Mouse (Mus musculus): ENCODE results near the gene Reep3. TPM values are rescaled to one million over a fixed set of nuclear protein-coding genes. Genes with fewer than 3 reads are reported as not detected.

Gene Reep3
- polyA plus RNA-seq, 1 experiment: 13.0 TPM

- peaks cover 8% of the 10 kb centered on the region for H3K79me2 ChIP-seq (ENCODE audit: control insufficient read depth, insufficient read depth)
- TF ChIP-seq MYOD1 (IDR thresholded peaks at IDR 0.05; ENCODE audit: control insufficient read depth in 1 of 3, insufficient read length in 2 of 3, low read depth in 2 of 3) (no peak), REST (IDR thresholded peaks at IDR 0.05; ENCODE audit: insufficient read depth, insufficient read length) (no peak), TCF12 (IDR thresholded peaks at IDR 0.05; ENCODE audit: insufficient read depth, poor library complexity, severe bottlenecking) (no peak), POLR2A (IDR thresholded peaks at IDR 0.05; ENCODE audit: insufficient read length, low read depth) (no peak), CEBPB (IDR thresholded peaks at IDR 0.05; ENCODE audit: insufficient read depth, poor library complexity, severe bottlenecking) (no peak), MAX (IDR thresholded peaks at IDR 0.05; ENCODE audit: low read depth) (no peak), USF1 (IDR thresholded peaks at IDR 0.05; ENCODE audit: low read depth) (no peak), SRF (IDR thresholded peaks at IDR 0.05; ENCODE audit: control insufficient read depth, insufficient read length, low read depth) (no peak), MYOG (IDR thresholded peaks at IDR 0.05; ENCODE audit: control insufficient read depth in 1 of 3, insufficient read depth in 1 of 3, insufficient read length in 2 of 3, low read depth in 2 of 3) (no peak), TCF3 (IDR thresholded peaks at IDR 0.05; ENCODE audit: insufficient read length, low read depth) (no peak), POLR2AphosphoS2 (IDR thresholded peaks at IDR 0.05; ENCODE audit: insufficient read length, low read depth) (no peak), E2F4 (IDR thresholded peaks at IDR 0.05; ENCODE audit: insufficient read depth) (no peak)
- H3K4me2 ChIP-seq (ENCODE audit: low read depth): no peak overlapping the region
- H3K27me3 ChIP-seq (ENCODE audit: control insufficient read depth, insufficient read depth, insufficient read length): no peaks in the 10 kb centered on the region
- H3ac ChIP-seq (ENCODE audit: control insufficient read depth, insufficient read length): no peak overlapping the region
- no peaks in the 10 kb centered on the region for H3K36me3 ChIP-seq (ENCODE audit: control insufficient read depth, insufficient read depth)
- H3K4me3 ChIP-seq: no peak overlapping the region
Observed at GRCm38 (mm10) chr10:67065927-67066326, 30.8 kb downstream of the Reep3 start.

GRCm38 (mm10) chr10:67065277-67065887 is 31.4 kb downstream of the Reep3 start:
- no peak for TF ChIP-seq TCF12 (IDR thresholded peaks at IDR 0.05; ENCODE audit: insufficient read depth, poor library complexity, severe bottlenecking)
- no peak for TF ChIP-seq POLR2AphosphoS2 (IDR thresholded peaks at IDR 0.05; ENCODE audit: insufficient read length, low read depth)
- TF ChIP-seq CEBPB (IDR thresholded peaks at IDR 0.05; ENCODE audit: insufficient read depth, poor library complexity, severe bottlenecking): no peak
- no peak for TF ChIP-seq MYOG (IDR thresholded peaks at IDR 0.05; ENCODE audit: control insufficient read depth in 1 of 3, insufficient read depth in 1 of 3, insufficient read length in 2 of 3, low read depth in 2 of 3)
- TF ChIP-seq TCF3 (IDR thresholded peaks at IDR 0.05; ENCODE audit: insufficient read length, low read depth): no peak
- no peak for TF ChIP-seq SRF (IDR thresholded peaks at IDR 0.05; ENCODE audit: control insufficient read depth, insufficient read length, low read depth)
- no peak for TF ChIP-seq POLR2A (IDR thresholded peaks at IDR 0.05; ENCODE audit: insufficient read length, low read depth)
- TF ChIP-seq USF1 (IDR thresholded peaks at IDR 0.05; ENCODE audit: low read depth): no peak
- TF ChIP-seq MAX (IDR thresholded peaks at IDR 0.05; ENCODE audit: low read depth): no peak
- TF ChIP-seq MYOD1 (IDR thresholded peaks at IDR 0.05; ENCODE audit: control insufficient read depth in 1 of 3, insufficient read length in 2 of 3, low read depth in 2 of 3): no peak
- no peak for TF ChIP-seq E2F4 (IDR thresholded peaks at IDR 0.05; ENCODE audit: insufficient read depth)
- no peak for TF ChIP-seq REST (IDR thresholded peaks at IDR 0.05; ENCODE audit: insufficient read depth, insufficient read length)

GRCm38 (mm10) chr10:67061823-67062222 is 34.9 kb downstream of the Reep3 start:
- H3K4me3 ChIP-seq: no peak overlapping the region

More at GRCm38 (mm10) chr10:67065277-67065887, 31.4 kb downstream of the Reep3 start:
- H3K79me2 ChIP-seq (ENCODE audit: control insufficient read depth, insufficient read depth): peaks cover 8% of the 10 kb centered on the region
- no peaks in the 10 kb centered on the region for H3K36me3 ChIP-seq (ENCODE audit: control insufficient read depth, insufficient read depth)
- no peak overlapping the region for H3K4me3 ChIP-seq
- no peaks in the 10 kb centered on the region for H3K27me3 ChIP-seq (ENCODE audit: control insufficient read depth, insufficient read depth, insufficient read length)
- no peak overlapping the region for H3ac ChIP-seq (ENCODE audit: control insufficient read depth, insufficient read length)
- no peak overlapping the region for H3K4me2 ChIP-seq (ENCODE audit: low read depth)

GRCm38 (mm10) chr10:67061367-67061801 is 35.4 kb downstream of the Reep3 start:
- Histone ChIP-seq H3K4me3 (no peak overlapping the region), H3ac (ENCODE audit: control insufficient read depth, insufficient read length) (no peak overlapping the region), H3K4me2 (ENCODE audit: low read depth) (no peak overlapping the region), H3K27me3 (ENCODE audit: control insufficient read depth, insufficient read depth, insufficient read length) (no peaks in the 10 kb centered on the region), H3K36me3 (ENCODE audit: control insufficient read depth, insufficient read depth) (no peaks in the 10 kb centered on the region), H3K79me2 (ENCODE audit: control insufficient read depth, insufficient read depth) (peaks cover 8% of the 10 kb centered on the region)
- TF ChIP-seq TCF3 (IDR thresholded peaks at IDR 0.05; ENCODE audit: insufficient read length, low read depth) (no peak), USF1 (IDR thresholded peaks at IDR 0.05; ENCODE audit: low read depth) (no peak), POLR2A (IDR thresholded peaks at IDR 0.05; ENCODE audit: insufficient read length, low read depth) (no peak), REST (IDR thresholded peaks at IDR 0.05; ENCODE audit: insufficient read depth, insufficient read length) (no peak), MAX (IDR thresholded peaks at IDR 0.05; ENCODE audit: low read depth) (no peak), TCF12 (IDR thresholded peaks at IDR 0.05; ENCODE audit: insufficient read depth, poor library complexity, severe bottlenecking) (no peak), E2F4 (IDR thresholded peaks at IDR 0.05; ENCODE audit: insufficient read depth) (no peak), MYOD1 (IDR thresholded peaks at IDR 0.05; ENCODE audit: control insufficient read depth in 1 of 3, insufficient read length in 2 of 3, low read depth in 2 of 3) (no peak), CEBPB (IDR thresholded peaks at IDR 0.05; ENCODE audit: insufficient read depth, poor library complexity, severe bottlenecking) (no peak), SRF (IDR thresholded peaks at IDR 0.05; ENCODE audit: control insufficient read depth, insufficient read length, low read depth) (no peak), MYOG (IDR thresholded peaks at IDR 0.05; ENCODE audit: control insufficient read depth in 1 of 3, insufficient read depth in 1 of 3, insufficient read length in 2 of 3, low read depth in 2 of 3) (no peak), POLR2AphosphoS2 (IDR thresholded peaks at IDR 0.05; ENCODE audit: insufficient read length, low read depth) (no peak)

More at GRCm38 (mm10) chr10:67061823-67062222, 34.9 kb downstream of the Reep3 start:
- TF ChIP-seq REST (IDR thresholded peaks at IDR 0.05; ENCODE audit: insufficient read depth, insufficient read length) (no peak), SRF (IDR thresholded peaks at IDR 0.05; ENCODE audit: control insufficient read depth, insufficient read length, low read depth) (no peak), USF1 (IDR thresholded peaks at IDR 0.05; ENCODE audit: low read depth) (no peak), TCF12 (IDR thresholded peaks at IDR 0.05; ENCODE audit: insufficient read depth, poor library complexity, severe bottlenecking) (no peak), CEBPB (IDR thresholded peaks at IDR 0.05; ENCODE audit: insufficient read depth, poor library complexity, severe bottlenecking) (no peak), POLR2AphosphoS2 (IDR thresholded peaks at IDR 0.05; ENCODE audit: insufficient read length, low read depth) (no peak), MYOD1 (IDR thresholded peaks at IDR 0.05; ENCODE audit: control insufficient read depth in 1 of 3, insufficient read length in 2 of 3, low read depth in 2 of 3) (no peak), E2F4 (IDR thresholded peaks at IDR 0.05; ENCODE audit: insufficient read depth) (no peak), POLR2A (IDR thresholded peaks at IDR 0.05; ENCODE audit: insufficient read length, low read depth) (no peak), MAX (IDR thresholded peaks at IDR 0.05; ENCODE audit: low read depth) (no peak), MYOG (IDR thresholded peaks at IDR 0.05; ENCODE audit: control insufficient read depth in 1 of 3, insufficient read depth in 1 of 3, insufficient read length in 2 of 3, low read depth in 2 of 3) (no peak), TCF3 (IDR thresholded peaks at IDR 0.05; ENCODE audit: insufficient read length, low read depth) (no peak)
- Histone ChIP-seq H3K27me3 (ENCODE audit: control insufficient read depth, insufficient read depth, insufficient read length) (no peaks in the 10 kb centered on the region), H3K4me2 (ENCODE audit: low read depth) (no peak overlapping the region), H3K36me3 (ENCODE audit: control insufficient read depth, insufficient read depth) (no peaks in the 10 kb centered on the region), H3ac (ENCODE audit: control insufficient read depth, insufficient read length) (no peak overlapping the region), H3K79me2 (ENCODE audit: control insufficient read depth, insufficient read depth) (peaks cover 8% of the 10 kb centered on the region)

Measured in myocyte (in vitro differentiated cells).